Mouse (Mus musculus): ENCODE results near the gene Rae1. TPM values are rescaled to one million over a fixed set of nuclear protein-coding genes. Genes with fewer than 3 reads are reported as not detected.
A peak's percentile ranks its signal among the peaks of the same experiment; 100 is the strongest.

The Rae1 gene
- polyA plus RNA-seq, 1 experiment: 26.3 TPM

DNA sequence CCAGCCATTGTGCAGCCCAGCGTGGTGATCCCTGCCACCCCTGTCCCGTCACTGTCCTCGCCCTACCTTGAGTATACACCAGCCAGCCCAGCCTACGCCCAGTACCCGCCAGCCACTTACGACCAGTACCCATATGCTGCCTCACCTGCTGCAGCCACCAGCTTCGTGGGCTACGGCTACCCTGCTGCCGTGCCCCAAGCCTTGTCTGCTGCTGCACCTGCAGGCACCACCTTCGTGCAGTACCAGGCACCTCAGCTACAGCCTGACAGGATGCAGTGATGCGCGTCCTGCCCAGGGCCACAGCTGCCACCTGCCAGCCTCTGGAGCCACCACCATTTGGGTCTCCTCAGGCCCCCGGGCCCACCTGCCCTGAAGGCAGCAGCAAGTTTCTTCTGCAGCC is 33.6 kb downstream of the Rae1 start:
- no peaks in the 10 kb centered on the region for H3K27me3 ChIP-seq (replicated peaks)
- no peaks in the 10 kb centered on the region for H3K9me3 ChIP-seq
- peaks cover 98% of the 10 kb centered on the region for H3K36me3 ChIP-seq (replicated peaks; ENCODE audit: low read length)
- H3K4me3 ChIP-seq (replicated peaks): peak overlapping the region; percentile 97
- TF ChIP-seq GATA1 (IDR thresholded peaks at IDR 0.05; ENCODE audit: borderline replicate concordance, low read length): no peak
- no peak for TF ChIP-seq FLI1 (IDR thresholded peaks at IDR 0.05; ENCODE audit: low read length)
- H3K4me1 ChIP-seq: peaks cover 100% of the 10 kb centered on the region

DNA sequence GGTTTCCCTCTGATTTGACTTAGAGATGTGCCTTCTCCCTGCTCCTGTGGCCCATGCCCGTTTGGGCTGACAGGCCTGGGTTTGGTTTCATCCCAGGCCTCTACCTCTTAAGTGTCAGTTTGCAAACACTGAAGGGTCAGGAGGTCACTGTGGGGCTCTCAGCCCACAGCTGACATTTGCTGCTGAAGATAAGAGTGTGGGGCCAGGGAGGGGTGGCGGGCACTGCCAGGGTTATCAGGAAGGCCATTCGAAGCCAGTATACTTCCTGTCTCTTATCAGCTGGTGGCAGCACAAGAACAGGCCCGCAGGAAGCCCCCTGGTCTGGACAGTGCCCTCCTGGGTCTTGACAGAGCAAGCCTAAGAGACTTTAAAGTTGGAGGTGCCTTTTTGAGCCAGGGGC is 35.1 kb downstream of the Rae1 start:
- peak overlapping the region; percentile 85 for H3K4me3 ChIP-seq (replicated peaks)
- TF ChIP-seq GATA1 (IDR thresholded peaks at IDR 0.05; ENCODE audit: borderline replicate concordance, low read length): peak; percentile 99
- TF ChIP-seq FLI1 (IDR thresholded peaks at IDR 0.05; ENCODE audit: low read length): peak; percentile 73; the same call in 1 of the 2 replicates
- H3K9me3 ChIP-seq: no peaks in the 10 kb centered on the region
- no peaks in the 10 kb centered on the region for H3K27me3 ChIP-seq (replicated peaks)
- peaks cover 96% of the 10 kb centered on the region for H3K36me3 ChIP-seq (replicated peaks; ENCODE audit: low read length)
- peaks cover 100% of the 10 kb centered on the region for H3K4me1 ChIP-seq

DNA sequence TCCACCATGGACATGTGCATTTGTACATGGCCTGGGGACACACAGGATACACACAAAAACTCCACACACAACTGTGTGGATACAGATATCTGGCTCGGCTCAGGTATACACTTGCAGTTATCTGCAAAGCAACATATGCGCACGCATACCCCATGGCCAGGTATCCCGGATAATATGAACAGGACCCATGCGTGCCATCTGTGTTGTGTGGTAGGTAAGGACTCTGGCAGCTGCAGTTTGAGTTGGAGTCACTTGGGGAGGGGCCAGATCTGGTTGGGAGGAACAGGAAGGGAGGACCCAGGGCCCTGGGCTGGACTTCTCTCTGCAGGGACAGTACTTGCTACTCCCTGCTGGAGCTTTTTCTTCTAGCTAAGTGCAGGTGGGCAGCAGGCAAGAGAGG is 35.7 kb downstream of the Rae1 start:
- TF ChIP-seq FLI1 (IDR thresholded peaks at IDR 0.05; ENCODE audit: low read length) (no peak), GATA1 (IDR thresholded peaks at IDR 0.05; ENCODE audit: borderline replicate concordance, low read length) (no peak)
- peaks cover 100% of the 10 kb centered on the region for H3K4me1 ChIP-seq
- no peaks in the 10 kb centered on the region for H3K27me3 ChIP-seq (replicated peaks)
- H3K4me3 ChIP-seq (replicated peaks): peak overlapping the region; percentile 85
- no peaks in the 10 kb centered on the region for H3K9me3 ChIP-seq
- peaks cover 96% of the 10 kb centered on the region for H3K36me3 ChIP-seq (replicated peaks; ENCODE audit: low read length)

DNA sequence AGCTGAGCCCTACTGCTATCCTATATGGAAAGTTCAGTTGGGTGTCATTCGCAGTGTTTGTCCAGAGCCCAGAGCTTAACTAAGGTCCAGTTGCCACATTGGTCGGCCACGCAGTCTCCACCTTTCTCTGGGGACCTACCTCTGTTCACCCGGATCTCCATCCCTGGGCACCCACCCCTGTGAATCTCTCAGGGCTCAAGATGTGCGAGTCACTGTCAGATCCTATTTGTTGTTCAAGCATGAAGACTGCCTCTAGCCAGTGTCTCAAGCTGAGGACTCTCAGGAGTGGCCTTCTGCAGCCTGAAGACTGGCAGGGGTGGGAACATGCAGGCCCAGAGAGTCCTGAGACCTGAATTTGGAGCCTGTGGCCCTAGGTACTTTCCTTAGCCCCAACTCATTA is 36.1 kb downstream of the Rae1 start:
- Histone ChIP-seq H3K27me3 (replicated peaks) (no peaks in the 10 kb centered on the region), H3K4me3 (replicated peaks) (peak overlapping the region; percentile 85), H3K9me3 (no peaks in the 10 kb centered on the region), H3K4me1 (peaks cover 100% of the 10 kb centered on the region), H3K36me3 (replicated peaks; ENCODE audit: low read length) (peaks cover 94% of the 10 kb centered on the region)
- TF ChIP-seq GATA1 (IDR thresholded peaks at IDR 0.05; ENCODE audit: borderline replicate concordance, low read length) (no peak), FLI1 (IDR thresholded peaks at IDR 0.05; ENCODE audit: low read length) (no peak)

DNA sequence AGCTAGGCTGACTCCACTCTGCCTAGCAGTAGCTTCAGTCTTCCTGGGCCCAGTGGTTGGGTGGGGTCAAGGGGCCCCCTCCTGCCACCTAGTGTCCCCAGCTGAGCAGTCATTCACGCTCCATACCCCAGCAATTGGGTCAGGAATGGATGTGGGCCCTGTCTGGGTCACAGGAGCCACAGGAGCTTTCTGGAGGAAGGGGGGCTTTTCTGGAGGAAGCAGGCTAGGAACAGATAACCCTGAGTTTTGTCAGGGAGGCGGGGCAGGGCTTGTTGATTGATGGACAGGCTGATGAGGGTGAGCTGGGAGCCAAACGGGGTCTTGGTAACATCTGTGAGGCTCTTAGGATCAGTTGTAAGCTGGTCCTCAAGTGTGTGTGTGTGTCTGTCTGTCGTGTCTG is 36.7 kb downstream of the Rae1 start:
- TF ChIP-seq FLI1 (IDR thresholded peaks at IDR 0.05; ENCODE audit: low read length): no peak
- TF ChIP-seq GATA1 (IDR thresholded peaks at IDR 0.05; ENCODE audit: borderline replicate concordance, low read length): no peak; the same call in 2 of the 3 replicates
- peaks cover 93% of the 10 kb centered on the region for H3K36me3 ChIP-seq (replicated peaks; ENCODE audit: low read length)
- peaks cover 100% of the 10 kb centered on the region for H3K4me1 ChIP-seq
- H3K4me3 ChIP-seq (replicated peaks): peak overlapping the region; percentile 85
- H3K9me3 ChIP-seq: no peaks in the 10 kb centered on the region
- H3K27me3 ChIP-seq (replicated peaks): no peaks in the 10 kb centered on the region

DNA sequence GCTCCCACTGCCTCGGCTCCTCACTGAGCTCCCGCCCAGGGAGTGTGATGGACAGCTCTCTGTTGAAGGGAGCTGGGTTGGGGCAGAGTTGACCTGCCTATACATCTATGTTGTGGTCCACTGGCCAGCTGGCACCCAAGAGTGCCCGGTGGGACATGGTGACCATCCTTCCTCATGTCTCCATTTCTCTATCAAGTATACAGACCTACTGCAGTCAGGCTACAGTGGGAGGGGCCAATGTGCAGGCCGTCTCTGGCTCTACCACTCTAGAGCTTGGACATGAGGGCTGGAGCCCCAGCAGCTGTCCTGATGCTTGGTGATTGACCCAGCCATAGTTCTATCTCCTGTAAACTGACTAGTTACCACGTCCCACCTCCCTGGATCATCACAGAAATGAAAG is 37.4 kb downstream of the Rae1 start:
- Histone ChIP-seq H3K4me3 (replicated peaks) (peak overlapping the region; percentile 79), H3K9me3 (no peaks in the 10 kb centered on the region), H3K27me3 (replicated peaks) (no peaks in the 10 kb centered on the region), H3K36me3 (replicated peaks; ENCODE audit: low read length) (peaks cover 87% of the 10 kb centered on the region), H3K4me1 (peaks cover 100% of the 10 kb centered on the region)
- TF ChIP-seq FLI1 (IDR thresholded peaks at IDR 0.05; ENCODE audit: low read length) (no peak), GATA1 (IDR thresholded peaks at IDR 0.05; ENCODE audit: borderline replicate concordance, low read length) (no peak)

DNA sequence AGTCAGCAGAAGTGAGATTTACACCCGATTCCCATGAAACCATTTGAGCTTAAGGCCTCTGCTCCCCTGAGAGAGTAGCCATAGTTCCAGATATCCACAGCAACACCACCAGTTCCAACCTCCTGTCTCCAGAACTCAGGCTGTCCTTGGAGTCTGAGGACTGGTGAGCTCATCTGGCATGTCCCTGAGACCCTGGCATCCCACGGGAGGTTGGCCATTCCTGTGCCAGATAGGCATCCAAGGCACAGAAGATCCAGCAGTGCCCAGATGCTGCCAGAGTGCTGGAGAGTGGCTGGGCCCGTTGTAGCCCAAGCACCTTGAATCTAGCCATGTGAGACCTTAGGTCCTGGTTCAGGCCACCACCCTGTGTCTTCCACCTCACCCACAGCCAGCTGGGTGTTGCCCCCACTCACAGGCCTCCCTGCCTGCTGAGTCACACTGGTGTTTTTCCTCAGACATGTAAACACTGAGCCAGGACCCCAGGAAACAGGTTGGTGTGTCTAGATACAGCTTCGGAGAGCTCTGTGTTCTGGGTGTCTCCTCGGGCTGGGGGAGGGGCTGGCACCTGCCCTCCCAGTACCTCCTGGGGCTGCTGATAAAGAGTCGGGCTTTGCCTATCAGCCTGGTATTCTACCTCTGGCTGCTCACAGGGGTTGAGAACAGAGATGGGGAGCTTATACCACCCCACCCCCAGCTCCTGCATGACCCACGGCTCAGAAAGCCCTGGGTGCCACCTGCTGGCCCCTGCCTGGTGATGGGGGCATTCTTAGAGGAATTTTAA is 38.1 kb downstream of the Rae1 start:
- H3K4me3 ChIP-seq (replicated peaks): peak overlapping the region; percentile 80
- TF ChIP-seq GATA1 (IDR thresholded peaks at IDR 0.05; ENCODE audit: borderline replicate concordance, low read length) (no peak), FLI1 (IDR thresholded peaks at IDR 0.05; ENCODE audit: low read length) (no peak)
- H3K36me3 ChIP-seq (replicated peaks; ENCODE audit: low read length): peaks cover 86% of the 10 kb centered on the region

DNA sequence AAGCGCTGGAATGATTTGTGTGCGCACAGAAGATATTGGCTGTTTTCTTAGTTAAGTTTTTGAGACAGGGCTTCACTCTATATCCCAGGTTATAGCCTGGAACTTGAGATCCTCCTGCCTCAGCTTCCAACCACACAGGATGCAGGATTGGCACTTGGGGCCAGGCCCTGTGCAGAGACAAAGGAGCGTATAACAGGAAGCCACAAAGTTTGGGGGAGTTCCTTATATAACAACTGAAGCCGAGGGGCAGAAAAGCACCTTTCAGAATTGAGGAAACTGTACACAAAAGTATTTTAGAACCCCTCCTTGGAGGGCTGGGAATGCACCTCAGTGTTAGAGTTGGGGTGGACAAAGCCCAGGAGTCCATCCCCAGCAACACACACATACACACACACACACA is 39.1 kb downstream of the Rae1 start:
- TF ChIP-seq FLI1 (IDR thresholded peaks at IDR 0.05; ENCODE audit: low read length): no peak
- no peak for TF ChIP-seq GATA1 (IDR thresholded peaks at IDR 0.05; ENCODE audit: borderline replicate concordance, low read length)
- peaks cover 100% of the 10 kb centered on the region for H3K4me1 ChIP-seq
- H3K9me3 ChIP-seq: no peaks in the 10 kb centered on the region
- H3K27me3 ChIP-seq (replicated peaks): no peaks in the 10 kb centered on the region
- peaks cover 84% of the 10 kb centered on the region for H3K36me3 ChIP-seq (replicated peaks; ENCODE audit: low read length)
- H3K4me3 ChIP-seq (replicated peaks): no peak overlapping the region

More for the DNA sequence above, 38.1 kb downstream of the Rae1 start:
- Histone ChIP-seq H3K9me3 (no peaks in the 10 kb centered on the region), H3K4me1 (peaks cover 100% of the 10 kb centered on the region), H3K27me3 (replicated peaks) (no peaks in the 10 kb centered on the region)

DNA sequence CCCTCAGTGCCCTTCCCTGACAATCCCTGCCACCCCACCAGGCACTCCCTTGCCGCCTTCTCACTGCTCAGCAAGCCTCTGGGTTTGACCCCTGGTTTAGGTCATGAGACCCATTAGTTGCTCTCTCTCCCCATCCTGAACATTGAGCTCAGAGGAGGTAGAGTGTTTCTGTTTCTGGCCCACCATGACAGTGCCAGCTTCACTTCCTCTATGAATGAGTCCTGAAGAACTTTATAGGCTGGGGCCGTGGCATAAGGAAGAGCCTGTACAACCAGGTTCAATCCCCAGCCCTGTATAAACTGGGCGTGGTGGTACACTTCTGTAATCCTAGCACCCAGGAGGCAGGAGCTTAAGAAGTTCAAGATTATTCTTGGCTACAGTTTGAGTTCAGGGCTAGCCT is 40.9 kb downstream of the Rae1 start:
- H3K4me1 ChIP-seq: peaks cover 98% of the 10 kb centered on the region
- H3K36me3 ChIP-seq (replicated peaks; ENCODE audit: low read length): peaks cover 82% of the 10 kb centered on the region
- H3K4me3 ChIP-seq (replicated peaks): no peak overlapping the region
- no peaks in the 10 kb centered on the region for H3K27me3 ChIP-seq (replicated peaks)
- TF ChIP-seq GATA1 (IDR thresholded peaks at IDR 0.05; ENCODE audit: borderline replicate concordance, low read length) (no peak), FLI1 (IDR thresholded peaks at IDR 0.05; ENCODE audit: low read length) (no peak)
- H3K9me3 ChIP-seq: 0 out of 2 replicates have a peak, but pooled peaks cover 3% of the 10 kb centered on the region

DNA sequence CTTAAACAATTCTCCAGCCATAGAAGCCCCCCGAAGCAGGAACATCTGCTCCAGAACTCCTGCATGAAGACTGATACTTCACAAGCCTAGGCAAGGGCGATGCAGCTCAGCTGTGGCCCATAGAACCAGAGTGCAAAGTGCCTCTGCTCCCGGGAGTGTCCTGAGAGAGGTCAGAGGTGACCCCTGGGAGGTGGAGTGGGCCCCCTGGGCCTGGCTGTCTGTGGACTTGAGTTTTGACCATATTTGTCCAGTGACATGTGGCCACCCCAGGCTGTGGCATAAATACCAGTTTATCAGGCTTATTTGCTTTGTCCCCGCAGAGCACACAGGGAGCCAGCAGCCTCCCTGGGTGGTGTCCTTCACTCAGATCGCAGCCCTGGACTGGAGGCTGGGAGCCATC is 41.3 kb downstream of the Rae1 start:
- H3K36me3 ChIP-seq (replicated peaks; ENCODE audit: low read length): peaks cover 80% of the 10 kb centered on the region
- H3K4me1 ChIP-seq: peaks cover 98% of the 10 kb centered on the region
- H3K4me3 ChIP-seq (replicated peaks): peak overlapping the region; percentile 10
- H3K27me3 ChIP-seq (replicated peaks): no peaks in the 10 kb centered on the region
- TF ChIP-seq GATA1 (IDR thresholded peaks at IDR 0.05; ENCODE audit: borderline replicate concordance, low read length) (no peak), FLI1 (IDR thresholded peaks at IDR 0.05; ENCODE audit: low read length) (no peak)
- H3K9me3 ChIP-seq: 0 out of 2 replicates have a peak, but pooled peaks cover 3% of the 10 kb centered on the region

All from megakaryocyte, embryonic 14.5 days (primary cell).